Mouse (Mus musculus) left cerebral cortex, adult 2 months (tissue): ENCODE data around the gene Nans. TPM values are rescaled to one million over a fixed set of nuclear protein-coding genes. Genes with fewer than 3 reads are reported as not detected.

Source experiments
- DNase-seq, 2 experiments: peaks; one replicate each; pipeline ENCODE4 v3.0.0; 2021 to 2022; ENCODE audit warnings: low spot score in 2 of 2, mixed read lengths in 1 of 2; ENCODE audit errors: extremely low spot score in 1 of 2
- H3K27ac ChIP-seq: fragments of 200-600 bp; 2 replicates; pipeline ENCODE4 v1.8.1; 2022
- H3K4me3 ChIP-seq: fragments of 200-600 bp; 2 replicates; pipeline ENCODE4 v1.8.1; 2022
- CTCF ChIP-seq: fragments of 200-600 bp; IDR thresholded peaks from 2 replicates; pipeline ENCODE4 v1.8.1; 2022; ENCODE audit warnings: antibody characterized with exemption, mild to moderate bottlenecking, moderate library complexity
- intact Hi-C: fragments of 180-260 bp; cut with DNase I; formaldehyde crosslinking; loops from one replicate; pipeline ENCODE4 v1.15.1; 2025
- total RNA-seq, 2 experiments: library from RNA; stranded (reverse); gene quantifications; 2 replicates each; pipeline ENCODE4 v1.2.3; 2021

The Nans gene
- total RNA-seq, 2 experiments from 2014 or later, result 13.9 to 19.8 TPM

GRCm38 (mm10) chr4:46520491-46520890 lies 31.4 kb downstream of the Nans start:
- no peak for DNase-seq
- intact Hi-C loops, result no loop called here
- TF ChIP-seq CTCF, result no peak

GRCm38 (mm10) chr4:46521457-46521856 lies 32.4 kb downstream of the Nans start:
- no peak for DNase-seq
- intact Hi-C loops, result no loop called here
- TF ChIP-seq CTCF, result no peak

More at GRCm38 (mm10) chr4:46520491-46520890, 31.4 kb downstream of the Nans start:
- Histone ChIP-seq H3K4me3 (no peak overlapping the region), H3K27ac (no peak overlapping the region)

GRCm38 (mm10) chr4:46523324-46523723 lies 34.3 kb downstream of the Nans start:
- no peak for DNase-seq
- Histone ChIP-seq H3K27ac (no peak overlapping the region), H3K4me3 (no peak overlapping the region)
- no peak for TF ChIP-seq CTCF
- intact Hi-C loops, result no loop called here

More at GRCm38 (mm10) chr4:46521457-46521856, 32.4 kb downstream of the Nans start:
- H3K4me3 ChIP-seq, result no peak overlapping the region
- no peak overlapping the region for H3K27ac ChIP-seq

- intact Hi-C loops, result no loop called here
- H3K27ac ChIP-seq, result no peak overlapping the region
- no peak for TF ChIP-seq CTCF
- no peak overlapping the region for H3K4me3 ChIP-seq
- no peak for DNase-seq
These were observed 37.2 kb downstream of the Nans start for GRCm38 (mm10) chr4:46526226-46526625.

- Histone ChIP-seq H3K27ac (no peak overlapping the region), H3K4me3 (no peak overlapping the region)
- no peak for DNase-seq
- intact Hi-C loops, result no loop called here
- TF ChIP-seq CTCF, result peak; percentile 7
These were observed 37.9 kb downstream of the Nans start for GRCm38 (mm10) chr4:46526798-46527557.

GRCm38 (mm10) chr4:46527558-46527926 lies 38.5 kb downstream of the Nans start:
- intact Hi-C loops, result no loop called here
- Histone ChIP-seq H3K4me3 (no peak overlapping the region), H3K27ac (no peak overlapping the region)
- TF ChIP-seq CTCF, result no peak
- no peak for DNase-seq

GRCm38 (mm10) chr4:46529722-46530121 lies 40.7 kb downstream of the Nans start:
- no peak for TF ChIP-seq CTCF
- no peak overlapping the region for H3K27ac ChIP-seq
- intact Hi-C loops, result no loop called here
- DNase-seq, result no peak
- H3K4me3 ChIP-seq, result no peak overlapping the region

GRCm38 (mm10) chr4:46532511-46532910 lies 43.5 kb downstream of the Nans start:
- intact Hi-C loops, result no loop called here
- TF ChIP-seq CTCF, result no peak
- H3K27ac ChIP-seq, result no peak overlapping the region
- no peak overlapping the region for H3K4me3 ChIP-seq
- DNase-seq, result no peak

GRCm38 (mm10) chr4:46532926-46533325 lies 43.9 kb downstream of the Nans start:
- no peak overlapping the region for H3K4me3 ChIP-seq
- DNase-seq, result no peak
- no peak for TF ChIP-seq CTCF
- no peak overlapping the region for H3K27ac ChIP-seq
- intact Hi-C loops, result no loop called here

GRCm38 (mm10) chr4:46533934-46534720 lies 45.1 kb downstream of the Nans start:
- Histone ChIP-seq H3K4me3 (no peak overlapping the region), H3K27ac (no peak overlapping the region)
- DNase-seq, result peak in 1 of 2 experiments; percentile 22
- no peak for TF ChIP-seq CTCF
- intact Hi-C loops, result no loop called here

GRCm38 (mm10) chr4:46535094-46535830 lies 46.2 kb downstream of the Nans start:
- no peak for DNase-seq
- no peak overlapping the region for H3K27ac ChIP-seq

More at GRCm38 (mm10) chr4:46535094-46535830, 46.2 kb downstream of the Nans start:
- peak overlapping the region; percentile 48 for H3K4me3 ChIP-seq
- intact Hi-C loops, result no loop called here
- no peak for TF ChIP-seq CTCF
